Comparison of ENCODE assay signal across 32 mouse cellular contexts in the genomic region with DNA sequence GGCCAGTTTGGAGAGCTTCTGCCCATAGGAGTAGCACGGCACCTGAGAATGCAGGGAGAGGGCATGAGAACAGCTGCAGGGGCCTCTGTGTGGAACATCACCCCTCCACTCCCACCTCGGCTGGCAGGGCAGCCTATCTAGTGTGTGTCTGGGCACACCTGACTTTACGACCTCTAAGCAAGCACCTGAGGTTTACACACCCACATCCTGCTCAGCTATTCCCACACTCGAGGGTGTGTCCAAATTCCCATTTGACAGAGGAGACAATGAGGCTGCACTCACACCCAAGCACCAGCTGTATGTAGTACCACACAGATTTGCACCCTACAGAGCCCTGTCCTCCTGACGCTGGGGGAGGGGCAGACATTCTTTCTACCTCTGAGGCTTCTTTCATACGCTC. TPM values are rescaled to one million over a fixed set of nuclear protein-coding genes. Genes with fewer than 3 reads are reported as not detected.
DNase-seq lines count a peak whose midpoint lies in the region; ATAC-seq and TF ChIP-seq lines count a peak whose summit lies in the region.
"Had no signal": no experiment of that assay in that cellular context is flagged by ENCODE, and none has a peak within 500 bp of the region (broad histone marks: within the 10 kb centered on the region; RNA-seq: fewer than 3 reads in every experiment).

No protein-coding gene starts in this region.

- 58% methylated on average over 6 of the region's 6 CpGs for WGBS in stomach, embryonic 14.5 days
- WGBS in stomach, postnatal 0 days = 58% methylated on average over 6 of the region's 6 CpGs
- 42% methylated on average over 6 of the region's 6 CpGs for WGBS in intestine, postnatal 0 days
- WGBS in stomach, embryonic 15.5 days = 60% methylated on average over 6 of the region's 6 CpGs
- 63% methylated on average over 6 of the region's 6 CpGs for WGBS in hindbrain, embryonic 16.5 days

- H3K27me3 ChIP-seq in stomach, embryonic 14.5 days (ENCODE audit: control insufficient read depth, insufficient read depth, low read length) = no peaks in the 10 kb centered on the region
- no peaks in the 10 kb centered on the region for H3K27me3 ChIP-seq in stomach, postnatal 0 days (ENCODE audit: control insufficient read depth, insufficient read depth, low read length)
- no peaks in the 10 kb centered on the region for H3K27me3 ChIP-seq in intestine, postnatal 0 days (replicated peaks; ENCODE audit: control insufficient read depth, insufficient read depth, low read length)
- 0 out of 2 replicates have a peak, but pooled peaks cover 1% of the 10 kb centered on the region for H3K27me3 ChIP-seq in stomach, embryonic 15.5 days (replicated peaks)
- peaks cover 19% of the 10 kb centered on the region for H3K27me3 ChIP-seq in hindbrain, embryonic 16.5 days (replicated peaks; ENCODE audit: control insufficient read depth, insufficient read depth, low read length)

- no peak overlapping the region for H3K27ac ChIP-seq in stomach, embryonic 14.5 days (ENCODE audit: low read length)
- no peak overlapping the region for H3K27ac ChIP-seq in stomach, postnatal 0 days (replicated peaks)
- H3K27ac ChIP-seq in intestine, postnatal 0 days (ENCODE audit: low read depth, low read length) = no peak overlapping the region
- no peak overlapping the region for H3K27ac ChIP-seq in stomach, embryonic 15.5 days
- no peak overlapping the region for H3K27ac ChIP-seq in hindbrain, embryonic 16.5 days (ENCODE audit: low read depth, low read length)
- H3K27ac ChIP-seq: embryonic facial prominence, embryonic 15.5 days; forebrain, embryonic 13.5 days; hindbrain, embryonic 14.5 days; liver, embryonic 14.5 days; midbrain, embryonic 10.5 days; neural tube, embryonic 12.5 days had no signal

- H3K9me3 ChIP-seq in stomach, embryonic 14.5 days (ENCODE audit: control insufficient read depth, low read depth, low read length) = no peaks in the 10 kb centered on the region
- H3K9me3 ChIP-seq in stomach, postnatal 0 days (ENCODE audit: control insufficient read depth, low read length) = no peaks in the 10 kb centered on the region
- H3K9me3 ChIP-seq in intestine, postnatal 0 days (ENCODE audit: control insufficient read depth) = no peaks in the 10 kb centered on the region
- H3K9me3 ChIP-seq in stomach, embryonic 15.5 days = no peaks in the 10 kb centered on the region
- no peaks in the 10 kb centered on the region for H3K9me3 ChIP-seq in hindbrain, embryonic 16.5 days (ENCODE audit: control insufficient read depth, low read length)
- H3K9me3 ChIP-seq: embryonic facial prominence, embryonic 15.5 days; forebrain, embryonic 13.5 days; midbrain, embryonic 10.5 days; neural tube, embryonic 12.5 days had no signal

- H3K9ac ChIP-seq in stomach, embryonic 14.5 days (replicated peaks; ENCODE audit: low read depth, low read length) = no peak overlapping the region
- H3K9ac ChIP-seq in stomach, postnatal 0 days (ENCODE audit: low read length) = no peak overlapping the region
- H3K9ac ChIP-seq in intestine, postnatal 0 days (ENCODE audit: low read depth, low read length) = no peak overlapping the region
- no peak overlapping the region for H3K9ac ChIP-seq in stomach, embryonic 15.5 days
- no peak overlapping the region for H3K9ac ChIP-seq in hindbrain, embryonic 16.5 days (ENCODE audit: low read depth, low read length)
- H3K9ac ChIP-seq: embryonic facial prominence, embryonic 15.5 days; forebrain, embryonic 13.5 days; hindbrain, embryonic 14.5 days; liver, embryonic 14.5 days; lung, embryonic 14.5 days; neural tube, embryonic 12.5 days had no signal

- peaks cover 31% of the 10 kb centered on the region for H3K4me1 ChIP-seq in stomach, embryonic 14.5 days (ENCODE audit: control insufficient read depth, insufficient read depth, low read length)
- H3K4me1 ChIP-seq in stomach, postnatal 0 days (replicated peaks; ENCODE audit: control insufficient read depth, insufficient read depth) = peaks cover 1% of the 10 kb centered on the region
- H3K4me1 ChIP-seq in intestine, postnatal 0 days (replicated peaks; ENCODE audit: control insufficient read depth, insufficient read depth, low read length) = 0 out of 2 replicates have a peak, but pooled peaks cover 4% of the 10 kb centered on the region
- peaks cover 32% of the 10 kb centered on the region for H3K4me1 ChIP-seq in stomach, embryonic 15.5 days
- peaks cover 24% of the 10 kb centered on the region for H3K4me1 ChIP-seq in hindbrain, embryonic 16.5 days (ENCODE audit: control insufficient read depth, insufficient read depth, low read depth, low read length)

- no peak for TF ChIP-seq CTCF in stomach, postnatal 0 days (IDR thresholded peaks at IDR 0.05; ENCODE audit: low read depth)
- TF ChIP-seq CTCF in intestine, postnatal 0 days (IDR thresholded peaks at IDR 0.05; ENCODE audit: low read depth) = no peak

- H3K36me3 ChIP-seq in stomach, embryonic 14.5 days (ENCODE audit: control insufficient read depth, insufficient read depth, low read length) = no peaks in the 10 kb centered on the region
- no peaks in the 10 kb centered on the region for H3K36me3 ChIP-seq in stomach, postnatal 0 days (ENCODE audit: control insufficient read depth, insufficient read depth, low read length)
- no peaks in the 10 kb centered on the region for H3K36me3 ChIP-seq in intestine, postnatal 0 days (ENCODE audit: control insufficient read depth, insufficient read depth)
- no peaks in the 10 kb centered on the region for H3K36me3 ChIP-seq in stomach, embryonic 15.5 days
- H3K36me3 ChIP-seq in hindbrain, embryonic 16.5 days (ENCODE audit: control insufficient read depth, insufficient read depth, low read length) = no peaks in the 10 kb centered on the region
- H3K36me3 ChIP-seq: embryonic facial prominence, embryonic 15.5 days; midbrain, embryonic 10.5 days; neural tube, embryonic 12.5 days had no signal

- no peak overlapping the region for H3K4me3 ChIP-seq in stomach, embryonic 14.5 days (ENCODE audit: low read depth, low read length)
- H3K4me3 ChIP-seq in stomach, postnatal 0 days (ENCODE audit: low read depth, low read length) = no peak overlapping the region
- H3K4me3 ChIP-seq in intestine, postnatal 0 days (ENCODE audit: low read depth, low read length) = no peak overlapping the region
- H3K4me3 ChIP-seq in stomach, embryonic 15.5 days (replicated peaks) = no peak overlapping the region
- no peak overlapping the region for H3K4me3 ChIP-seq in hindbrain, embryonic 16.5 days (ENCODE audit: low read length)
- H3K4me3 ChIP-seq: embryonic facial prominence, embryonic 15.5 days; forebrain, embryonic 13.5 days; midbrain, embryonic 10.5 days; myocyte; neural tube, embryonic 12.5 days had no signal

- no peak overlapping the region for H3K4me2 ChIP-seq in stomach, embryonic 14.5 days (replicated peaks; ENCODE audit: low read depth, low read length)
- no peak overlapping the region for H3K4me2 ChIP-seq in stomach, postnatal 0 days (replicated peaks; ENCODE audit: low read depth)
- H3K4me2 ChIP-seq in intestine, postnatal 0 days (replicated peaks; ENCODE audit: low read depth) = peak overlapping the region; percentile 28
- H3K4me2 ChIP-seq in stomach, embryonic 15.5 days = no peak overlapping the region
- no peak overlapping the region for H3K4me2 ChIP-seq in hindbrain, embryonic 16.5 days (ENCODE audit: low read length)
- H3K4me2 ChIP-seq: embryonic facial prominence, embryonic 15.5 days; forebrain, embryonic 13.5 days; heart, embryonic 11.5 days; hindbrain, embryonic 14.5 days; lung, embryonic 14.5 days; neural tube, embryonic 12.5 days had no signal

- TF ChIP-seq EP300 in stomach, postnatal 0 days (optimal IDR thresholded peaks at IDR 0.05) = no peak

- no peak for DNase-seq in stomach, postnatal 0 days (ENCODE audit: low spot score)
- DNase-seq in ZHBTc4 (ENCODE audit: low read depth, low spot score) = peak; percentile 42
- DNase-seq in frontal cortex, adult 2 months (ENCODE audit: extremely low spot score in 1 of 2, low spot score in 1 of 2) = no peak
- DNase-seq in heart, postnatal 4 days = no peak
- DNase-seq: adrenal gland, postnatal 14 days; cerebellum, adult 11 months; cerebellum, postnatal 14 days; gastrocnemius, postnatal 36 days; heart, adult 18-20 months; kidney, adult 9 months; kidney, postnatal 10 days; left cerebral cortex, postnatal 4 days; liver; lung, embryonic 14.5 days; lung, postnatal 14 days; right cerebral cortex, adult 18-20 months; thymus, postnatal 14 days had no signal

- ATAC-seq in stomach, embryonic 14.5 days (ENCODE audit: insufficient number of reproducible peaks, insufficient read depth, low FRiP score, low read depth) = peak; percentile 15; the same call in 1 of the 2 replicates
- ATAC-seq in stomach, postnatal 0 days (ENCODE audit: low FRiP score, low TSS enrichment) = no peak
- peak; percentile 73 for ATAC-seq in intestine, postnatal 0 days
- ATAC-seq in stomach, embryonic 15.5 days (ENCODE audit: insufficient read depth, low FRiP score, low read depth) = 0 out of 2 replicates have a peak, but pooled peaks have one; percentile 15
- no peak for ATAC-seq in hindbrain, embryonic 16.5 days
- ATAC-seq: forebrain, embryonic 13.5 days; inflammation-experienced regulatory T-cells, adult 6 months; midbrain, embryonic 16.5 days had no signal

RNA-seq across cellular contexts. Expression of a gene that starts 11.5 kb away (rescaled TPM):
- 7.9 and 9.9 TPM in 2 replicates for polyA plus RNA-seq in stomach, embryonic 14.5 days (2014; fragmentation: Nextera tagmentation; extraction: Ambion mirVana)
- 5.5 and 6.0 TPM in 2 replicates for polyA plus RNA-seq in stomach, postnatal 0 days (2015; fragmentation: Nextera tagmentation; extraction: Ambion mirVana)
- 3.7 and 4.5 TPM in 2 replicates for polyA plus RNA-seq in intestine, postnatal 0 days (2015; fragmentation: Nextera tagmentation; extraction: Ambion mirVana)
- polyA plus RNA-seq in stomach, embryonic 15.5 days (2015; fragmentation: Nextera tagmentation; extraction: Ambion mirVana) = 9.8 and 11.2 TPM in 2 replicates
- polyA plus RNA-seq in hindbrain, embryonic 16.5 days (2015; fragmentation: Nextera tagmentation; extraction: Ambion mirVana) = 3.9 and 4.7 TPM in 2 replicates
- 1.5 and 2.3 TPM in 2 replicates for polyA plus RNA-seq in frontal cortex, adult 2 months (2012; rRNA removed)
- 1 to 10 TPM; 7.2 to 8.6 TPM for total RNA-seq in heart, postnatal 4 days (2021)
- total RNA-seq: hematopoietic stem cell, adult 5-6 weeks had no signal
- polyA plus RNA-seq: inflammation-experienced regulatory T-cells, adult 6 months had no signal

Comparison
In these comparisons a context has a peak if more than half of its experiments do, and no peak if none do; other contexts are left out.
1. ATAC-seq: peak in stomach, embryonic 14.5 days (single experiment), intestine, postnatal 0 days (single experiment) and stomach, embryonic 15.5 days (single experiment); none in stomach, postnatal 0 days (single experiment) and hindbrain, embryonic 16.5 days (single experiment).